Mouse (Mus musculus) neural tube, embryonic 11.5 days (tissue): ENCODE data around the gene Sirpa. TPM values are rescaled to one million over a fixed set of nuclear protein-coding genes. Genes with fewer than 3 reads are reported as not detected.

Experiments
- ATAC-seq: fragments of 200-750 bp; cut with Nextera tagmentation; 2 replicates; pipeline ENCODE4 v1.8.0; 2017; ENCODE audit warnings: moderate number of reproducible peaks, mild to moderate bottlenecking, moderate TSS enrichment, moderate library complexity; ENCODE audit not compliant: insufficient read depth, low FRiP score, low TSS enrichment
- DNase-seq: peaks from one replicate; pipeline ENCODE4 v3.0.0-alpha.2; 2015; ENCODE audit warnings: low spot score
- H3K27ac ChIP-seq: fragments of 300-500 bp; sonication (generic); 2 replicates; pipeline ENCODE4 v1.5.1; 2014; ENCODE audit warnings: low read depth, mild to moderate bottlenecking, low read length
- H3K27me3 ChIP-seq: fragments of 300-500 bp; sonication (generic); 2 replicates; pipeline ENCODE4 v1.6.1; 2014; ENCODE audit warnings: mild to moderate bottlenecking, low read length, mixed read lengths; ENCODE audit not compliant: control insufficient read depth, insufficient read depth
- H3K36me3 ChIP-seq: fragments of 300-500 bp; sonication (generic); 2 replicates; pipeline ENCODE4 v1.6.1; 2014; ENCODE audit warnings: mild to moderate bottlenecking, low read length, moderate library complexity, mixed read lengths; ENCODE audit not compliant: control insufficient read depth, insufficient read depth
- H3K4me1 ChIP-seq: fragments of 300-500 bp; sonication (generic); 2 replicates; pipeline ENCODE4 v1.6.1; 2014; ENCODE audit warnings: low read length, mixed read lengths; ENCODE audit not compliant: control insufficient read depth, insufficient read depth
- H3K4me2 ChIP-seq: fragments of 300-500 bp; sonication (generic); 2 replicates; pipeline ENCODE4 v1.6.1; 2014; ENCODE audit warnings: low read depth, mild to moderate bottlenecking, moderate library complexity
- H3K4me3 ChIP-seq: fragments of 300-500 bp; sonication (generic); 2 replicates; pipeline ENCODE4 v1.5.1; 2014; ENCODE audit warnings: low read depth, low read length
- H3K9ac ChIP-seq: fragments of 300-500 bp; sonication (generic); 2 replicates; pipeline ENCODE4 v1.6.1; 2014; ENCODE audit warnings: mild to moderate bottlenecking, low read length
- H3K9me3 ChIP-seq: fragments of 300-500 bp; sonication (generic); 2 replicates; pipeline ENCODE4 v1.6.1; 2016; ENCODE audit warnings: low read length; ENCODE audit not compliant: control insufficient read depth
- WGBS: fragments of 180-500 bp; shearing (Covaris S2); extraction: QIAGEN DNeasy Blood & Tissue Kit; methylation state at CpG from one replicate; pipeline ENCODE4 v1.1.7; 2014; 5-methylcytosine and 5-hydroxymethylcytosine counted together
- polyA plus RNA-seq: library from polyadenylated mRNA; unstranded; fragments of >200 nt; fragmentation: Nextera tagmentation; extraction: Ambion mirVana; gene quantifications from 2 replicates; pipeline ENCODE4 v1.2.1, GENCODE M21; 2014

Gene Sirpa
- polyA plus RNA-seq, 1 experiment from 2014 or later = 18.9 TPM

GRCm38 (mm10) chr2:129606269-129606668 is 13.6 kb downstream of the Sirpa start:
- H3K4me3 ChIP-seq = no peak overlapping the region
- H3K9me3 ChIP-seq = no peaks in the 10 kb centered on the region
- no peak overlapping the region for H3K27ac ChIP-seq
- DNase-seq (no peak), ATAC-seq (no peak)
- no peaks in the 10 kb centered on the region for H3K36me3 ChIP-seq
- H3K9ac ChIP-seq = no peak overlapping the region
- WGBS = 29% methylated on average over 8 of the region's 8 CpGs
- no peak overlapping the region for H3K4me2 ChIP-seq
- H3K4me1 ChIP-seq = peaks cover 2% of the 10 kb centered on the region; the same call in 1 of the 2 replicates
- no peaks in the 10 kb centered on the region for H3K27me3 ChIP-seq

GRCm38 (mm10) chr2:129606899-129607298 is 14.3 kb downstream of the Sirpa start:
- Histone ChIP-seq H3K4me1 (peaks cover 2% of the 10 kb centered on the region; the same call in 1 of the 2 replicates), H3K4me2 (no peak overlapping the region), H3K9me3 (no peaks in the 10 kb centered on the region), H3K4me3 (no peak overlapping the region), H3K9ac (no peak overlapping the region), H3K36me3 (no peaks in the 10 kb centered on the region), H3K27me3 (no peaks in the 10 kb centered on the region), H3K27ac (no peak overlapping the region)
- no peak for ATAC-seq
- no peak for DNase-seq
- WGBS = 80% methylated on average over 2 of the region's 2 CpGs

- WGBS = 92% methylated on average over 6 of the region's 6 CpGs
- no peak overlapping the region for H3K9ac ChIP-seq
- H3K4me3 ChIP-seq = no peak overlapping the region
- H3K9me3 ChIP-seq = no peaks in the 10 kb centered on the region
- no peak overlapping the region for H3K4me2 ChIP-seq
- H3K27ac ChIP-seq = no peak overlapping the region
- H3K4me1 ChIP-seq = no peaks in the 10 kb centered on the region
- no peaks in the 10 kb centered on the region for H3K27me3 ChIP-seq
- DNase-seq = no peak
- H3K36me3 ChIP-seq = no peaks in the 10 kb centered on the region
- ATAC-seq = no peak
Observed at GRCm38 (mm10) chr2:129613971-129614370, 21.3 kb downstream of the Sirpa start.

GRCm38 (mm10) chr2:129614482-129615185 is 22.0 kb downstream of the Sirpa start:
- Histone ChIP-seq H3K9ac (no peak overlapping the region), H3K27me3 (no peaks in the 10 kb centered on the region), H3K4me1 (no peaks in the 10 kb centered on the region), H3K9me3 (no peaks in the 10 kb centered on the region), H3K27ac (no peak overlapping the region), H3K36me3 (no peaks in the 10 kb centered on the region), H3K4me2 (no peak overlapping the region), H3K4me3 (no peak overlapping the region)
- 94% methylated on average over 10 of the region's 10 CpGs for WGBS
- ATAC-seq (no peak), DNase-seq (no peak)

GRCm38 (mm10) chr2:129620148-129620547 is 27.5 kb downstream of the Sirpa start:
- WGBS = 86% methylated on average over 7 of the region's 7 CpGs
- no peak for ATAC-seq

GRCm38 (mm10) chr2:129620881-129621280 is 28.2 kb downstream of the Sirpa start:
- Histone ChIP-seq H3K4me1 (no peaks in the 10 kb centered on the region), H3K27ac (no peak overlapping the region), H3K4me3 (no peak overlapping the region), H3K4me2 (no peak overlapping the region), H3K27me3 (no peaks in the 10 kb centered on the region), H3K9ac (no peak overlapping the region), H3K36me3 (no peaks in the 10 kb centered on the region), H3K9me3 (no peaks in the 10 kb centered on the region)
- DNase-seq (no peak), ATAC-seq (no peak)
- 89% methylated on average over 5 of the region's 5 CpGs for WGBS

More at GRCm38 (mm10) chr2:129620148-129620547, 27.5 kb downstream of the Sirpa start:
- Histone ChIP-seq H3K27me3 (no peaks in the 10 kb centered on the region), H3K9me3 (no peaks in the 10 kb centered on the region), H3K4me3 (no peak overlapping the region), H3K4me2 (no peak overlapping the region), H3K36me3 (no peaks in the 10 kb centered on the region), H3K9ac (no peak overlapping the region), H3K27ac (no peak overlapping the region), H3K4me1 (no peaks in the 10 kb centered on the region)
- no peak for DNase-seq

GRCm38 (mm10) chr2:129621654-129622490 is 29.2 kb downstream of the Sirpa start:
- DNase-seq = no peak
- H3K36me3 ChIP-seq = no peaks in the 10 kb centered on the region
- H3K27me3 ChIP-seq = no peaks in the 10 kb centered on the region
- no peak overlapping the region for H3K4me2 ChIP-seq
- no peaks in the 10 kb centered on the region for H3K4me1 ChIP-seq
- no peak overlapping the region for H3K4me3 ChIP-seq
- H3K27ac ChIP-seq = no peak overlapping the region
- 90% methylated on average over 9 of the region's 9 CpGs for WGBS
- H3K9ac ChIP-seq = no peak overlapping the region
- H3K9me3 ChIP-seq = no peaks in the 10 kb centered on the region
- ATAC-seq = no peak

- 95% methylated on average over 5 of the region's 5 CpGs for WGBS
- no peak overlapping the region for H3K27ac ChIP-seq
- H3K4me2 ChIP-seq = no peak overlapping the region
- H3K9ac ChIP-seq = no peak overlapping the region
- H3K27me3 ChIP-seq = no peaks in the 10 kb centered on the region
- ATAC-seq = no peak
- H3K9me3 ChIP-seq = no peaks in the 10 kb centered on the region
- DNase-seq = no peak
- no peaks in the 10 kb centered on the region for H3K4me1 ChIP-seq
- no peak overlapping the region for H3K4me3 ChIP-seq
- no peaks in the 10 kb centered on the region for H3K36me3 ChIP-seq
Observed at GRCm38 (mm10) chr2:129622918-129623317, 30.3 kb downstream of the Sirpa start.

GRCm38 (mm10) chr2:129623771-129624170 is 31.1 kb downstream of the Sirpa start:
- Histone ChIP-seq H3K27me3 (no peaks in the 10 kb centered on the region), H3K4me3 (no peak overlapping the region), H3K9ac (no peak overlapping the region), H3K36me3 (no peaks in the 10 kb centered on the region), H3K4me2 (no peak overlapping the region), H3K27ac (no peak overlapping the region), H3K9me3 (no peaks in the 10 kb centered on the region), H3K4me1 (no peaks in the 10 kb centered on the region)
- ATAC-seq = no peak
- WGBS = 92% methylated on average over 7 of the region's 7 CpGs
- DNase-seq = no peak
